Mouse (Mus musculus) midbrain, postnatal 0 days (tissue): ENCODE results near the gene Dnajc3. TPM values are rescaled to one million over a fixed set of nuclear protein-coding genes. Genes with fewer than 3 reads are reported as not detected.

Source experiments
- ATAC-seq: fragments of 200-750 bp; cut with Nextera tagmentation; 2 replicates; pipeline ENCODE4 v1.8.0; 2017; ENCODE audit warnings: moderate number of reproducible peaks, mild to moderate bottlenecking, moderate TSS enrichment, moderate library complexity; ENCODE audit not compliant: low FRiP score
- DNase-seq: peaks from one replicate; pipeline ENCODE4 v3.0.0-alpha.2; 2015; ENCODE audit warnings: low spot score
- H3K27ac ChIP-seq: fragments of 300-500 bp; sonication (generic); 2 replicates; pipeline ENCODE4 v1.5.1; 2014; ENCODE audit warnings: low read depth, mild to moderate bottlenecking, low read length, mixed read lengths
- H3K27me3 ChIP-seq: fragments of 300-500 bp; sonication (generic); 2 replicates; pipeline ENCODE4 v1.6.1; 2014; ENCODE audit warnings: low read length, control low read depth, mixed read lengths; ENCODE audit not compliant: insufficient read depth
- H3K36me3 ChIP-seq: fragments of 300-500 bp; sonication (generic); 2 replicates; pipeline ENCODE4 v1.6.1; 2014; ENCODE audit warnings: low read length, control low read depth, mixed read lengths; ENCODE audit not compliant: insufficient read depth
- H3K4me1 ChIP-seq: fragments of 300-500 bp; sonication (generic); 2 replicates; pipeline ENCODE4 v1.6.1; 2014; ENCODE audit warnings: mild to moderate bottlenecking, control low read depth, antibody characterized with exemption, low read length, mixed read lengths; ENCODE audit not compliant: insufficient read depth
- H3K4me2 ChIP-seq: fragments of 300-500 bp; sonication (generic); 2 replicates; pipeline ENCODE4 v1.6.1; 2014; ENCODE audit warnings: low read depth, mild to moderate bottlenecking, low read length, mixed read lengths; ENCODE audit not compliant: poor library complexity, severe bottlenecking
- H3K4me3 ChIP-seq: fragments of 300-500 bp; sonication (generic); 2 replicates; pipeline ENCODE4 v1.5.1; 2014; ENCODE audit warnings: low read depth, mild to moderate bottlenecking, low read length, moderate library complexity
- H3K9ac ChIP-seq: fragments of 300-500 bp; sonication (generic); replicated peaks from 2 replicates; pipeline ENCODE4 v1.6.1; 2014; ENCODE audit warnings: mild to moderate bottlenecking, low read length, moderate library complexity, mixed read lengths; ENCODE audit not compliant: poor library complexity, severe bottlenecking
- H3K9me3 ChIP-seq: fragments of 300-500 bp; sonication (generic); 2 replicates; pipeline ENCODE4 v1.6.1; 2016; ENCODE audit warnings: low read length, control low read depth
- CTCF ChIP-seq: IDR thresholded peaks from 2 replicates; pipeline ENCODE4 v1.5.1; 2016; ENCODE audit warnings: antibody characterized with exemption, mild to moderate bottlenecking
- WGBS: fragments of 180-500 bp; shearing (Covaris S2); extraction: QIAGEN DNeasy Blood & Tissue Kit; methylation state at CpG from one replicate; pipeline ENCODE4 v1.1.7; 2014; 5-methylcytosine and 5-hydroxymethylcytosine counted together
- polyA plus RNA-seq: library from polyadenylated mRNA; unstranded; fragments of >200 nt; fragmentation: Nextera tagmentation; extraction: Ambion mirVana; gene quantifications from 2 replicates; pipeline ENCODE4 v1.2.1, GENCODE M21; 2015
- total RNA-seq: library from RNA; depleted of rRNA; stranded (reverse); fragments of >200 nt; gene quantifications from 2 replicates; pipeline ENCODE4 v1.2.3, GENCODE M21; 2014

The Dnajc3 gene
- total and polyA plus RNA-seq, 2 experiments from 2014 or later = 19.9 to 22.0 TPM

DNA sequence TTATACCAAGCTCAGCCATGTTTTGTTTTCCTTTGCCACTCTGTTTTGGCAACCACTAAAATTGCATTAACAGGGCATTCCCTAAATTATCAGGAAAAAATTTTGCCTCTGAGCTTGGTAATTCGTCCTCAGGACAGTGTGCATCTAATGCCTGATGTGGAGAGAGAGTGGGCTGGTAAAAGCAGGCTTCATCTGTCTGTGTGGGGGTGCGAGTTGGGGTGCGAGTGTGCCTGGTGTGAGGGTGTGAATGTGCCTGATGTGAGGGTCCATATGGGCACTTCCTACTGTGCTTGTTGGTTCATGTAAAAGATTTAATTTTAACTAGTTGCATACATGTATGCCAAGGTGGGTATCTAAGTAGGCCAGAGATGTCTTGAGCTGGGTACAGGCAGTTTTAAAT is 34.4 kb upstream of the Dnajc3 start:
- 89% methylated on average over 3 of the region's 3 CpGs for WGBS
- ATAC-seq (no peak), DNase-seq (no peak)
- no peak overlapping the region for H3K9ac ChIP-seq
- no peak overlapping the region for H3K4me3 ChIP-seq
- no peaks in the 10 kb centered on the region for H3K9me3 ChIP-seq
- H3K4me1 ChIP-seq = no peaks in the 10 kb centered on the region
- H3K36me3 ChIP-seq = peaks cover 79% of the 10 kb centered on the region
- no peak for TF ChIP-seq CTCF
- H3K27ac ChIP-seq = no peak overlapping the region
- H3K27me3 ChIP-seq = no peaks in the 10 kb centered on the region
- H3K4me2 ChIP-seq = no peak overlapping the region

DNA sequence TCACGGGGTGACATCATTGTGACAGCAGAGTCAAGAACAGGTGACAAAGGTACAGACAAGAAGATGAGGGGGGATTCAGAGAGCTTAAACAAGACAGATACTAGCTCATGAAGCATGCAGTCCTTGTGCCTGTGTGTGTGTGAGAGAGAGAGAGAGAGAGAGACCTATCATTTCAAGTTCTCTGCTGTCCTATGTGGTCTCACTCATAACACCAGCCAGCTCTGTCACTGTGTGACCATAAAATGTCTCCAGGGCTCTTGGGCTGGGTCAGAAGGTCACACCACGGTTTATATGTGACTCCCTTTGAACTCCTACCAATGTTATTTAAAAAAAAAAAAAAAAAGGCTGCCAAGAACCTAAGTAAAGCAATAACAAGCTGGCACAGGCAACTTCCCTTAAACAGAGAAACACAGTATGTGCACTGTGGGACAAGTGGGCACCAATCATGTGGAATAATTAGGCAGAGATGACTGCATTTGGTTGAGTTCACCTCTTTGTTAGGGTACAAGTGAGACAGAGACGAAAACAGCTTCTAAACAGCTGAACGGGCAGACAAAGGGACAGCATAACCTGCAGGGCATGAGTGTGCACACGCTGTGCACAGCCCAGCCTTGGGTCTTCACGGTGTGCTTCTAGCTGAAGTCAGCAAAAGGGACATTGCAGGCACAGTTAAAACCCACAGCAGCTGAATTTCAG is 33.8 kb upstream of the Dnajc3 start:
- H3K9ac ChIP-seq = no peak overlapping the region
- no peaks in the 10 kb centered on the region for H3K4me1 ChIP-seq
- no peaks in the 10 kb centered on the region for H3K9me3 ChIP-seq
- no peak overlapping the region for H3K4me3 ChIP-seq
- peaks cover 77% of the 10 kb centered on the region for H3K36me3 ChIP-seq
- WGBS = 58% methylated on average over 6 of the region's 6 CpGs
- ATAC-seq (no peak), DNase-seq (peak; percentile 39)
- no peak for TF ChIP-seq CTCF
- no peaks in the 10 kb centered on the region for H3K27me3 ChIP-seq
- no peak overlapping the region for H3K27ac ChIP-seq
- H3K4me2 ChIP-seq = no peak overlapping the region

DNA sequence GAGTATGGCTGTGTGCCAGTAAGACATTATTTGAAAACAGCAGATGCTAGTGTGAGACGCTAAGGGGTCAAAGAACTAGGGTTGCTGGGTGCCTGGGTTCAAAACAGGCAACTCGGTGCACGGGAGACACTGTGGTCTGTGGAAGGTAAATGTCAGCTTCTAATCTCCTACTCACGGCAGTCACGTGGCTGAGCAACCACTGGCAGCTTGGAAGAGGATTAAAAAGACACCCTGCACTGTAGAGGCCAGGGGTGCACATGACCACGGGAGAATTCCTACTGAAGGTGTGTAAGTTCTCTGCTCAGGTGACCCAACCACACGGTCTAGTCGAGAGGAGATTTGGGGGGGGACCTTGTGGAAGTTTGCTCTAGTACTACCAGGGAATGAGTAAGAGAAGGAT is 30.2 kb upstream of the Dnajc3 start:
- 65% methylated on average over 8 of the region's 8 CpGs for WGBS
- no peak for ATAC-seq
- no peak overlapping the region for H3K4me2 ChIP-seq
- no peak for DNase-seq
- H3K4me1 ChIP-seq = no peaks in the 10 kb centered on the region
- no peaks in the 10 kb centered on the region for H3K27me3 ChIP-seq
- H3K9me3 ChIP-seq = no peaks in the 10 kb centered on the region
- TF ChIP-seq CTCF = no peak
- no peak overlapping the region for H3K4me3 ChIP-seq
- peaks cover 73% of the 10 kb centered on the region for H3K36me3 ChIP-seq
- H3K9ac ChIP-seq = no peak overlapping the region
- H3K27ac ChIP-seq = no peak overlapping the region

DNA sequence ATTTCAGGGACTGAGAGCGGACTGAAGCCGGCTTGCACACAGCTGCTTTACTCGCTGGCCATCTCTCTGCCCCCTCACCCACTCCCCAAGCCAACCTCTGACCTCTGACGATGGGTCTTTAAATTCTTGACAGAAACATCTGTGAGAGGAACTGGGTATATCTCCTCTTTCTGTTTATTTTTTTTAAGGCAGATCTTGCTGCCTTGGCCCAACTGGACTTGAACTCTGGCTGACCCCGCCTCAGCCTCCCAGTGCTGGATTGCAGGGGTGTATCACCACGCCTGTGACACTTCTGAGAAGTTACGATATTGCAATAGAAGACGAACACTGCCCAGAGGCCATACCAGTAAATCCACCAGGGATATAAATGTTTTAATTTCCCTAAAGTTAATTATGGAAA is 27.9 kb upstream of the Dnajc3 start:
- H3K27ac ChIP-seq = no peak overlapping the region
- peaks cover 71% of the 10 kb centered on the region for H3K36me3 ChIP-seq
- no peak overlapping the region for H3K9ac ChIP-seq
- no peak overlapping the region for H3K4me2 ChIP-seq
- WGBS = 88% methylated on average over 8 of the region's 8 CpGs
- H3K9me3 ChIP-seq = no peaks in the 10 kb centered on the region
- no peaks in the 10 kb centered on the region for H3K27me3 ChIP-seq
- H3K4me3 ChIP-seq = no peak overlapping the region
- DNase-seq (no peak), ATAC-seq (no peak)
- H3K4me1 ChIP-seq = no peaks in the 10 kb centered on the region
- no peak for TF ChIP-seq CTCF

DNA sequence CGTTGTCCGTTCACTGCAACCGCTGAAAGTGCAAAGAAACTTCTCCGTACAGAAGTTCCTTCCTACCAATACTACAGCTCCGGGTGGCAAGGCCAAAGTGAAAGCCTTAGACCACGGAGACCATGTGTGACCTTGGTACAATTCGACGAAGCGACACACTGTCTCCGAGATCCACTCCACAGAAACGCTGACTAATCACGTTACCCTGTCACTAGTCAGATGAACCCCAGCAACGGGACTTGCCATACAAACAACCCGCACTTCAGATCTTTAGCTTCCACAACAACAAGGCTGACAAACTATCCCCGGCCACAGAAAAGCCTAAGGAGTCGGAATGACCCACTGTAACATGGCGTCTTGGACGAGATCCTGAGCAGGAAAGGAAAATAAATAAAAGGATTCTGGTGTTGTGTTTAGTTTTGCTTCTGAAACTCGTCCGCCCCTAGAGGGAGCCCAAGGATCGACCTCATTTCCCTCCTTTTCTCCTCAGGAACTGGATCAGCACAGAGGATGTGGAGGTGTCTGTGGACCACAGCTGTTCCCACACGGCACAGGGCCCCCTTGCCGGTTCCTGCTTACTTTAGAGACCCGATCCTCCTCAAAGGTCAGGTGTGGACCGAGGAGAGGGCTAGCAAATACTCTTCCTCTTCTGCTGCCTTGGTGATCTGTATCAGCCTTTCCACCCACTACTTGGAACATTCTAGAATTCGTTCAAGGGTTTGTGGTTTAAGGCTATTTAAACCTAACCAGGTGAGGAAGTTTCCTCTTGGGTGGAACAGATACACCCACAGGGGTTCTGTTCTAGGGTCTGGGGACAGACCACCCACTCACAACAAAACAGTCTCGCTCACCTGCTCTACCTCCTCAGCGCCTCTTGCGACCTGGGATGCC is 27.2 kb upstream of the Dnajc3 start:
- Histone ChIP-seq H3K4me3 (no peak overlapping the region), H3K9me3 (no peaks in the 10 kb centered on the region), H3K4me2 (no peak overlapping the region), H3K36me3 (peaks cover 68% of the 10 kb centered on the region), H3K27ac (no peak overlapping the region), H3K9ac (no peak overlapping the region), H3K27me3 (no peaks in the 10 kb centered on the region), H3K4me1 (no peaks in the 10 kb centered on the region)
- TF ChIP-seq CTCF = peak; percentile 80
- ATAC-seq (0 out of 2 replicates have a peak, but pooled peaks have one; percentile 32), DNase-seq (peak; percentile 60)
- 65% methylated on average over 29 of the region's 29 CpGs for WGBS

DNA sequence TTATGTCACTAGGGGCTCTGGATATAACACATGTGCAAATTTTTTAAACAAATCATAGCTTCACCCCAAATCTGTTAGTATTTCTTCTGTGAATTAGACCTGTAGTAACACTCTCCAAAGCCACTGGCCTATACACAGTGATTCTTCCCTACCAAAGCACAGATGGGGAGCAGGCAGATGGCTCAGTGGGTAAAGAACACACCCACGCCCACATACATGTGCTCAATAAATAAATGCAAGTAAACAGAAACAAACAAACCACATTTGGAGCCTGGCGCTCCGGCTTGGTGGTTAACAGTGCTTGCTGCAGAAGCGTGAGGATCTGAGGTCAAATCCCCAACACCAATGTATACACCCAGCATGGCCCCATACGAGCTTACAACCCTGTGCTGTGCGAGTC is 26.3 kb upstream of the Dnajc3 start:
- Histone ChIP-seq H3K4me2 (no peak overlapping the region), H3K27ac (no peak overlapping the region), H3K4me3 (no peak overlapping the region), H3K4me1 (no peaks in the 10 kb centered on the region), H3K9me3 (no peaks in the 10 kb centered on the region), H3K36me3 (peaks cover 66% of the 10 kb centered on the region), H3K9ac (no peak overlapping the region), H3K27me3 (no peaks in the 10 kb centered on the region)
- TF ChIP-seq CTCF = no peak
- no peak for DNase-seq
- WGBS = 91% methylated on average over 6 of the region's 6 CpGs
- no peak for ATAC-seq
